Mouse (Mus musculus) midbrain, embryonic 15.5 days (tissue): ENCODE measurements around the gene Angptl2. TPM values are rescaled to one million over a fixed set of nuclear protein-coding genes. Genes with fewer than 3 reads are reported as not detected.

Experiments
- ATAC-seq: fragments of 200-750 bp; cut with Nextera tagmentation; replicated peaks from 2 replicates; pipeline ENCODE4 v1.8.0; 2017; ENCODE audit warnings: moderate TSS enrichment
- H3K27ac ChIP-seq: fragments of 300-500 bp; sonication (generic); 2 replicates; pipeline ENCODE4 v1.5.1; 2015; ENCODE audit warnings: mild to moderate bottlenecking, inconsistent platforms
- H3K27me3 ChIP-seq: fragments of 300-500 bp; sonication (generic); replicated peaks from 2 replicates; pipeline ENCODE4 v1.6.1; 2015; ENCODE audit warnings: inconsistent platforms
- H3K36me3 ChIP-seq: fragments of 300-500 bp; sonication (generic); replicated peaks from 2 replicates; pipeline ENCODE4 v1.6.1; 2015; ENCODE audit warnings: inconsistent platforms
- H3K4me1 ChIP-seq: fragments of 300-500 bp; sonication (generic); 2 replicates; pipeline ENCODE4 v1.6.1; 2015; ENCODE audit warnings: inconsistent platforms
- H3K4me2 ChIP-seq: fragments of 300-500 bp; sonication (generic); 2 replicates; pipeline ENCODE4 v1.6.1; 2015; ENCODE audit warnings: inconsistent platforms, mild to moderate bottlenecking, moderate library complexity
- H3K4me3 ChIP-seq: fragments of 300-500 bp; sonication (generic); 2 replicates; pipeline ENCODE4 v1.5.1; 2015; ENCODE audit warnings: mild to moderate bottlenecking, inconsistent platforms
- H3K9ac ChIP-seq: fragments of 300-500 bp; sonication (generic); 2 replicates; pipeline ENCODE4 v1.6.1; 2015; ENCODE audit warnings: mild to moderate bottlenecking, inconsistent platforms
- H3K9me3 ChIP-seq: fragments of 300-500 bp; sonication (generic); 2 replicates; pipeline ENCODE4 v1.6.1; 2016; ENCODE audit warnings: inconsistent platforms
- WGBS: fragments of 180-500 bp; shearing (Covaris S2); methylation state at CpG from one replicate; pipeline ENCODE4 v1.1.7; 2015; ENCODE audit warnings: mixed read lengths; 5-methylcytosine and 5-hydroxymethylcytosine counted together
- polyA plus RNA-seq: library from polyadenylated mRNA; unstranded; fragments of >200 nt; fragmentation: Nextera tagmentation; extraction: Ambion mirVana; gene quantifications from 2 replicates; pipeline ENCODE4 v1.2.1, GENCODE M21; 2015

The Angptl2 gene
- polyA plus RNA-seq, 1 experiment from 2014 or later, result 16.2 TPM

DNA sequence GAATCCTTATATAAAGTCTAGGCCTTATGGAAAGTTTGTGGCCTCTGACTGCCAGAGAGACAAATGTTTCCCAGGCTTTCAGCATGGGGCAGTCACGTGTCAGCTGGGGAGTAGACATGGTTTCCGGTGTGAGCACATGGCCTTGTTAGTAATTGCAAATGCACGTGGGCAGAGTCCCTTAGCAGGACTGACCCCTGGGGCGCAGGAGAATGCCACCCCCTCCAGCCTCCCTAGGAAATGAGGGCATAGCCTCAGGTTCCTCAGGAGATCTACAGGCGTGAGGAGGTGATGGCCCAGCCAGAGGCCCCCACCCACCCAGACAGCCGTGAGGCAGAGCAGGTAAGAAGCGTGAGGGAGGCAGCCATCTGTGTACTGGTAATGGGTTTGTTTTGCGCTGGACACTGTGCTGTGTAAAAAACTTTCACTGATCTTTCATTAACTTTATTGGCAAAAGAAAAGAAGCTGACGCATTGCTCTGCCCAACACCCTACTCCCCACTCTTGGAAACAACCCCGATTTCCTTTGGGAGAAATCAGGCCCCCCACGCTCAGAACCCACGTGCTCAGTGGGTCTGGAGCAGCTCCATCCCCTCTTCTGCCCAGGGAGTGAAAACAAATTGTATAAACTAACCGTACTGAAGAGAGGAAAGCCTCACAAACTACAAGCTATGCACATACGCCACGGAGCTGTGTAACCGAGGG, 35.8 kb upstream of the Angptl2 start:
- Histone ChIP-seq H3K27ac (0 out of 2 replicates have a peak overlapping the region, but pooled peaks have one; percentile 21), H3K9ac (no peak overlapping the region)
- peak; percentile 35; the same call in 1 of the 2 replicates for ATAC-seq

DNA sequence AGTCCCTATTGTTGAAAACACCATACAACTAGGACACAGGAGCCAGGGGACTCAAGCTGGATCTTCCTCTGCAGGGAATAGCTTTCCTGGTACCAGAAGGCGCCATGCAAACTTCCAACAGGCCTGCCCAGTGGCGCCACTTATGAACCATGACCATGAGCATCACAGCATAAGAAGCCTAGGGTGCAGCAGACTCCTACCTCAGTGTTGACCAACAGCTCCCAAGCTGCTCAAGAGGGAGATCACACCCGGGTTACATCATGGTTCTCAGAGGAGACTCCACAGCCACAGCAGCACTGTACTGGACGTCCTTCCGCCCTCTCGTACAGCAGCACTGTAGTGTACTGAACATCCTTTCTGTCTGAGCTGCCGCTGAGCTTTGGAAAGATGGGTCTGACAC, 32.5 kb upstream of the Angptl2 start:
- H3K9me3 ChIP-seq, result no peaks in the 10 kb centered on the region
- H3K9ac ChIP-seq, result no peak overlapping the region
- 94% methylated on average over 7 of the region's 7 CpGs for WGBS
- H3K36me3 ChIP-seq, result no peaks in the 10 kb centered on the region
- no peak for ATAC-seq
- no peak overlapping the region for H3K4me2 ChIP-seq
- H3K27me3 ChIP-seq, result no peaks in the 10 kb centered on the region
- H3K4me3 ChIP-seq, result no peak overlapping the region
- H3K4me1 ChIP-seq, result peaks cover 27% of the 10 kb centered on the region
- no peak overlapping the region for H3K27ac ChIP-seq

More for the DNA sequence above, 35.8 kb upstream of the Angptl2 start:
- peaks cover 33% of the 10 kb centered on the region for H3K4me1 ChIP-seq
- no peak overlapping the region for H3K4me2 ChIP-seq
- no peaks in the 10 kb centered on the region for H3K36me3 ChIP-seq
- 49% methylated on average over 16 of the region's 16 CpGs for WGBS
- H3K27me3 ChIP-seq, result no peaks in the 10 kb centered on the region
- H3K9me3 ChIP-seq, result no peaks in the 10 kb centered on the region
- no peak overlapping the region for H3K4me3 ChIP-seq

DNA sequence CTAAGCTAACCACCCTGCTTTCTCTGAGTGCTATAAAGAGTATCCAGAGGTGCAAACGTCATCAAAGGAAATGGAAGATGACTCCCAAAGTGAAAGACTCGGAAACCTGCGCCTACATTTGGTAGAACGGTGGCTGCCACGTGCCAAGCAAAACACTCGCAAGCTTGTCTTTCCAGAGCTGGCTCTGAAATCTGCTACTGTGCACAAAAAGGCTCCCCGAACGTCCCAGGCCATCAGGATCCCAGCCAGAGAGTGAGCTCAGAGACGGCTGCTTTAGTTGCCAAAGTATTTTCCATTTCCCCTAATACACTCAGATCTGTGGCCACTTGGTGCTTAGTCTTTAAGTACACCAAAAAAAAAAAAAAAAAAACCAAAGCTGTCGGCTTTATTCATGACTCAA, 31.2 kb upstream of the Angptl2 start:
- no peak for ATAC-seq
- H3K36me3 ChIP-seq, result no peaks in the 10 kb centered on the region
- WGBS, result 78% methylated on average over 10 of the region's 10 CpGs
- no peak overlapping the region for H3K4me3 ChIP-seq
- no peak overlapping the region for H3K4me2 ChIP-seq
- no peaks in the 10 kb centered on the region for H3K9me3 ChIP-seq
- no peak overlapping the region for H3K9ac ChIP-seq
- no peaks in the 10 kb centered on the region for H3K27me3 ChIP-seq
- H3K27ac ChIP-seq, result no peak overlapping the region
- peaks cover 14% of the 10 kb centered on the region for H3K4me1 ChIP-seq

DNA sequence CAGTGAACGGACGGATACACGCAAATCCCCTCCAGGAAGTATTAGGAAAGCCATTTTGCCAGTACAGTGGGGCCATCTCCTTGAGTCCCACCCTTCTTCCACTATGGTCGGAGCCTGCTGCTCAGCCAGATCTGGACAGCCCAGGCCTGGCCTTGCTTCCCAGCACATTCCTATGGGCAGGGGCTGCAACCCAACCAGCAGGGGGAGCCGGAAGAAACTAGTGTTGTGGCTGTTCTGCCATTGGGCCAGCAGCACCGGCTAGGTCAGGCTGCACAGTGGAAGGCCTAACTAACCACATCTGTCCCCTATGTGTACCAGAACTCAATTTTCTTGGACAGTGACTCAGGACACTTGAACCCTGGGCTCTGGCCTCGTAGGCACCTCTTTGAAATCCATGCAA, 30.6 kb upstream of the Angptl2 start:
- H3K27ac ChIP-seq, result no peak overlapping the region
- H3K9ac ChIP-seq, result no peak overlapping the region
- no peak for ATAC-seq
- WGBS, result 79% methylated on average over 7 of the region's 7 CpGs
- H3K36me3 ChIP-seq, result no peaks in the 10 kb centered on the region
- H3K9me3 ChIP-seq, result no peaks in the 10 kb centered on the region
- no peaks in the 10 kb centered on the region for H3K27me3 ChIP-seq
- H3K4me2 ChIP-seq, result no peak overlapping the region
- H3K4me3 ChIP-seq, result no peak overlapping the region
- peaks cover 8% of the 10 kb centered on the region for H3K4me1 ChIP-seq

DNA sequence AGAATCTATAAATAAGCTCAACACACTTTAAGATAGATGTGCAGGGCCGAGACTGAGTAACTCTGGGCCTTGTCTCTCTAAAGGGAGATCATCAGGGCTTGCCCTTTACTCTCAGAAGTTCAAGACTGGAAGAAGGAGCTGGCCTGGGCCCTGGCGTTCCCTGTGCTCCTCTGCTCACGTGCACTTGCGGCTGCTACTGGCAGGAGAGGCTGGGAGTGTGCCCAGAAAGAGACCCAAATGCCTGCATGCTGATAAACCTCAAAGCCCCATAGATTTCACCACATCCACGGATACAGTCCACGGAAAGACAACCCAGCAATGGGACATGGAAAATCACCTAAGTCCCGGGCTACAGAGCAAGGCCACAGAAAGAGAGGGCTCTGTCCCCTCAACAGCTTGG, 29.4 kb upstream of the Angptl2 start:
- Histone ChIP-seq H3K4me3 (no peak overlapping the region), H3K27ac (no peak overlapping the region), H3K4me1 (0 out of 2 replicates have a peak, but pooled peaks cover 6% of the 10 kb centered on the region), H3K4me2 (no peak overlapping the region), H3K36me3 (no peaks in the 10 kb centered on the region), H3K9ac (no peak overlapping the region), H3K9me3 (no peaks in the 10 kb centered on the region), H3K27me3 (no peaks in the 10 kb centered on the region)
- WGBS, result 76% methylated on average over 7 of the region's 7 CpGs
- no peak for ATAC-seq

DNA sequence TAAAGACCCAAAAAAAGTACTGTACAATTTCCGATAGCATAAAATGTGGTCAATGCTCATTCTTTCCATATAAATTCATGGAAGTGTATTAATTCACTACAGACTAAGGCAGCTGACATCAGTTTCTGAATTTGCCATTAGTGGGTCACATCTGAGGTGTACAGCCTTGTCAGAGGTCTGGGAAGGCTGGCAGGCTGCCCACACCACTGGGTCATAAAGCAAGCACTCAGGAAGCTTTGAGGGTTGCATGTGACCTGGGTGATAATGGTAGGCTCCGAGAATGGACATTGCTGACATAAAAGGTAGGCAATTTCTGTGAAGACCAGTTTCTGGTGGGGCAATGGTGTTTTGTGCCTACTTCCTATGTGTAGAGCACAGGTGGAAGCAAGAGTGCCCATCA, 28.0 kb upstream of the Angptl2 start:
- H3K4me2 ChIP-seq, result no peak overlapping the region
- no peaks in the 10 kb centered on the region for H3K36me3 ChIP-seq
- H3K4me3 ChIP-seq, result no peak overlapping the region
- no peaks in the 10 kb centered on the region for H3K27me3 ChIP-seq
- H3K27ac ChIP-seq, result no peak overlapping the region
- 91% methylated on average over 2 of the region's 2 CpGs for WGBS
- 0 out of 2 replicates have a peak, but pooled peaks cover 6% of the 10 kb centered on the region for H3K4me1 ChIP-seq
- no peaks in the 10 kb centered on the region for H3K9me3 ChIP-seq
- no peak overlapping the region for H3K9ac ChIP-seq
- no peak for ATAC-seq

DNA sequence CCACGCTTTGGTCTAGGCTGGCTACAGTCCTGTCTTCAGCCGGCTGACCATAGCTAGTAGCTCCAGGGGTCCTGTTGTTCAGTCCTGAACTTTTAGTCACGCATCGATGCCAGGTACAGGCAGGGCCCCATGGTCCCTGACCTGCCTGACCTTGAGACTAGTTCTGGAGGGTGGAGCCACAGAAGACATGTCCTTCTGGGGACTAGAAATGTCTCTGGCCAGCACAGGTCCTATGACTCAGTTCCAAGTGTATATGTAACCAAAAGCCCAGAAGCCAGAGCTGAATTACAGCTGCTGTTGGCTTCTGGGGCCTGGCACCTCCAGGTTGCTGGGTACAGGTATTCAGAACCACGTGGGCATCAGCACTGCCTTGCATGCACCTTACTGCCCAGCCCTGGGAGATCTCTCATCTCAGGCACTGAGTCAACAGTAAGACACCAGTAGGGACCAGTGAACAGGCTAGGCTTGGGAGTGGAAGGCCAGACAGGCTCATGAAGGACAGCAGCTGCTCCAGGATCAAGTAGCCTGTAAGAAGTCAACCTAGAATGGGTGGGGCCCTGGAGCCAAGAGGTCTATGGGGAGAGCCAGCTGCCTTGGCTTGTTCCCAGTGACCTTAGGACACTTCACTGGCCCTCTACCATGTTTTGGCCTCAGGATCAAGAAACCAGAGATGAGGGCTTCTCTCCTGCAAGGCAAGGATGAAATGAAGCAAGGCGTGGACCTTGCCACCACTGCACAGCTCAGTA, 26.8 kb upstream of the Angptl2 start:
- Histone ChIP-seq H3K9ac (no peak overlapping the region), H3K4me2 (no peak overlapping the region), H3K4me3 (no peak overlapping the region), H3K4me1 (0 out of 2 replicates have a peak, but pooled peaks cover 6% of the 10 kb centered on the region), H3K27me3 (no peaks in the 10 kb centered on the region), H3K36me3 (no peaks in the 10 kb centered on the region), H3K27ac (no peak overlapping the region), H3K9me3 (no peaks in the 10 kb centered on the region)
- 75% methylated on average over 6 of the region's 6 CpGs for WGBS
- ATAC-seq, result no peak

DNA sequence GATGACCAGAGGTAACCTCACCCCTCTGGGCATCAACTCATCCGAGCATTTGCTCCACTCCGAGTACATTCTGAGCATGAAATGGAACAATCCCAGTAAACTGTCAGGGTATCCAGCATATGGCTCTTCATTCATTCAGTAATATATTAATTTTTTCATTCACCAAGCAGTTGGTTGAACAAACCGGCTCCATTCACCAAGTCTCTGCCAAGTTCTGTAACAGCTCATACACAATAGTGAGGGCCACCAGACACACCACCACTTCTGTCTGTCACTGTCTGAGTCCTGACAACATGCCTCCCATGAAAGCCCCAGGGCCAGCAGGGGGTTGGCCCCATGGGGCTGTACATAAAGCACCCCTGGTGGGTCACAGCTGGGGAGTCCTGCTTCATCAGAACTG, 25.9 kb upstream of the Angptl2 start:
- no peaks in the 10 kb centered on the region for H3K27me3 ChIP-seq
- H3K36me3 ChIP-seq, result no peaks in the 10 kb centered on the region
- H3K9ac ChIP-seq, result no peak overlapping the region
- no peak for ATAC-seq
- WGBS, result 73% methylated on average over 3 of the region's 3 CpGs
- no peak overlapping the region for H3K4me2 ChIP-seq
- no peaks in the 10 kb centered on the region for H3K9me3 ChIP-seq
- H3K27ac ChIP-seq, result no peak overlapping the region
- H3K4me1 ChIP-seq, result 0 out of 2 replicates have a peak, but pooled peaks cover 6% of the 10 kb centered on the region
- no peak overlapping the region for H3K4me3 ChIP-seq

DNA sequence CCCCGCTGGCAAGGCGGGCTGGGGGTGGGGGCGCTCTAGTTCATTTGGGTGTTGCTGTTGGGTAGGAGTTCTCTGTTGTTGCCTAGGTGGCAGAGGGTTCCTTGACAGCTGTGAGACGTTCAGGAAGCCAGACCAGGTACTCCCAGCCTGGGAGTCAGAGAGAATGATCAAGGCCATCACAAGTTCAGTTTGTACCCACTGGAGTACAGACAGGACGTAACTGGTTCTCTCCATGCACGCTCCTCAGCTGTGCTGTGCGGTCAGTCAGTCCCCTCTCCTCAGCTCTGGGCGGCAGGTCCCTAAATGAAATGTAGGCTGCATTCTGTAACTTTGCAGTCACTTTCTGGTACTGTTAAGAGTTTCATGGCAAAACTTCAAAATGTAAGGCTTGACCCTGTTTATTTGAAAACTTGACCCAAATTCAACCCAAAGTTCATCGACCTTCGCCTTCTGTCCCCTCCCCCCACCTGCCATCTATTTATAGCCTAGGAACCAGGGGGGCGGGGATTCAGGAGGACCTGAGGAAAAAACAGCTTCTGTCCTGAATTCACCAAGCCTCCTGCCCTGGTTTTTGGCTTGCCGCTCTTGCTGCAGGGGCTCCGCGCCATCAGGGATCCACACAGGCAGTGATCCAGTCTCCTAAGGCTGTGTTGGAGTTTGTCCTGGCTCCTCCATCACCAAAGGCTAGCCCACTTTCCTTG, 15.4 kb upstream of the Angptl2 start:
- no peak for ATAC-seq
- WGBS, result 74% methylated on average over 14 of the region's 14 CpGs

DNA sequence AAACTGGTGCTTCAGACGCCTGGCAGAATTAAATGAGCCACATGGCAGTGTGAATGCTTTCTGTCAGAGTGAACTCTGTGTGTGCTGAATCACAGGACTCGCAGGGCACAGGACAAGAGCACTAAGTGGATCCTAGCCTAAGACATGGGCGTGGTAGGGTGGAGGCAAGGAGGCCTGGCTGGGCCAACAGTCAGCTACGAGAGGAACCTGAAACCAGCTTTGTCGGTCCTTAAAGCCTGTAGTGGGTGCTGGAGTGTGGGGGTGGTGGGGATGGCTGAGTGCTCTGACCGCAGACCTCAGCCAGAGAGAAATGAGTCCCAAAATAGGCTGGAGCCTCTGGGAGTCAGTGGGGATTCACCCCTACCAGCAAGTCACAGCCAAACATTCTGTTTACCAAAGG, 12.6 kb upstream of the Angptl2 start:
- H3K36me3 ChIP-seq, result no peaks in the 10 kb centered on the region
- H3K4me2 ChIP-seq, result no peak overlapping the region
- no peak overlapping the region for H3K4me3 ChIP-seq
- peak overlapping the region; percentile 4; the same call in 1 of the 2 replicates for H3K9ac ChIP-seq
- ATAC-seq, result no peak
- no peaks in the 10 kb centered on the region for H3K9me3 ChIP-seq
- WGBS, result 45% methylated on average over 6 of the region's 6 CpGs
- H3K4me1 ChIP-seq, result peaks cover 21% of the 10 kb centered on the region
- no peak overlapping the region for H3K27ac ChIP-seq
- H3K27me3 ChIP-seq, result no peaks in the 10 kb centered on the region

More for the DNA sequence above, 15.4 kb upstream of the Angptl2 start:
- Histone ChIP-seq H3K27ac (no peak overlapping the region), H3K9me3 (no peaks in the 10 kb centered on the region), H3K27me3 (no peaks in the 10 kb centered on the region), H3K9ac (no peak overlapping the region), H3K4me2 (no peak overlapping the region), H3K4me3 (no peak overlapping the region), H3K4me1 (peaks cover 12% of the 10 kb centered on the region), H3K36me3 (no peaks in the 10 kb centered on the region)

DNA sequence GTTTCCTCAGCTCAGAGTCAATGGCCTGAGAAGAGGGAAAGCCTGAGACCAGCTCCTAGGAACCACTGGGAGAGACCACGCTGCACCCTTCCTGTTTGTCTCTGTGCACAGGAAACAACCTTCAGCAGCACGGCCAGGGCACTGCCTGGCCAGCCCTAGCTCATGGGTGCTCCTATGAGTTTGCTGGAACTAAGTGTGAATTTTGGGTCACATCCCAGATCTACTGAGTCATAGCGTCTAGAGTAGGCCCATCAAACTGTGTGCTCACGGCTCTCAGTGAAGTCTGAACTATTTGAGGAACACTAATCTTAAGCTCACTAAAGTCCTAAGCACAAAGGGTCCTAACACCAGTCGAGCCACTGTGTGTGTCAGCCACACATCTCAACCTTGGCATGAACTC, 10.9 kb upstream of the Angptl2 start:
- H3K4me3 ChIP-seq, result no peak overlapping the region
- no peaks in the 10 kb centered on the region for H3K9me3 ChIP-seq
- H3K36me3 ChIP-seq, result no peaks in the 10 kb centered on the region
- no peaks in the 10 kb centered on the region for H3K27me3 ChIP-seq
- peaks cover 21% of the 10 kb centered on the region for H3K4me1 ChIP-seq
- H3K4me2 ChIP-seq, result no peak overlapping the region
- H3K9ac ChIP-seq, result no peak overlapping the region
- ATAC-seq, result no peak
- WGBS, result 84% methylated on average over 5 of the region's 5 CpGs
- no peak overlapping the region for H3K27ac ChIP-seq

DNA sequence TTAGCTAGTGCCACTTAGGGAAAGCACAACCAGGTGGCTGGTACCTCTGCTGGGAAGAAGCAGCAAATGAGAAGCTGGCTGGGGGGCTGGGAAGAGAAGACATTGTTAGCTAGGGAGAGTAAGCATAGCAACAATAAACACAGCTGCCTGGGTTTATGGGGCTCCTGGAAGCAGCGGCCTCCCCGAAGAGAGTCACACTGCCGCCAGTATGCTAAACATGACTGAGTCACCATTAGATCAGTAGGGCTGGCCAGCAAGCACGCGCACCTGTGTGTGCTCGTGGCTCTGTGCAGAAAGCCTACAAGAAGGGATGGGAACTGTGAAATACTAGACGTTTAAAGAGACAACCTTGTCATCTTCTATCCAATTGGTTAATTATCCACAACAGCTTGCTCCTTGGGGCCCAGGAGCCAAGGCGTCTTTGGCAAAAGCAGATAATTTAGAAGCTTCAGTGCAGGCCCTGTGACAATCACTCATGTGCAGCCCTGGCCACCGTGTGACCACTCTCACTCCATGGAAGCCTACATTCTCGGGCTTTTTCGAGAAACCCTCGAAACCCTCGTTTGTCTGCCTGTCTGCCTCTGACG, 9.8 kb upstream of the Angptl2 start:
- WGBS, result 45% methylated on average over 14 of the region's 14 CpGs
- H3K27me3 ChIP-seq, result no peaks in the 10 kb centered on the region
- H3K36me3 ChIP-seq, result no peaks in the 10 kb centered on the region
- H3K9ac ChIP-seq, result no peak overlapping the region
- no peak overlapping the region for H3K4me3 ChIP-seq
- no peak for ATAC-seq
- peaks cover 21% of the 10 kb centered on the region for H3K4me1 ChIP-seq
- no peak overlapping the region for H3K4me2 ChIP-seq
- H3K9me3 ChIP-seq, result no peaks in the 10 kb centered on the region
- no peak overlapping the region; the same call in 1 of the 2 replicates for H3K27ac ChIP-seq
